Mouse (Mus musculus) CH12.LX (cell line): ENCODE data around the gene Pkn2.

ENCODE experiments used
- CTCF ChIP-seq, 2 experiments: IDR thresholded peaks in 1 of 2; conservative IDR thresholded peaks in 1 of 2; 2 replicates each; pipeline ENCODE4 v1.5.1; 2011 to 2012; ENCODE audit warnings: low read depth in 2 of 2, low read length in 2 of 2, improper control_type of control experiment in 1 of 2, inconsistent platforms in 1 of 2, mild to moderate bottlenecking in 1 of 2, moderate library complexity in 1 of 2
- E2F4 ChIP-seq: IDR thresholded peaks from 2 replicates; pipeline ENCODE4 v1.6.1; 2011; ENCODE audit warnings: low read depth, low read length, improper control_type of control experiment; ENCODE audit not compliant: insufficient replicate concordance
- JUN ChIP-seq: IDR thresholded peaks from 2 replicates; pipeline ENCODE4 v1.6.1; 2011; ENCODE audit warnings: low read depth, mild to moderate bottlenecking, low read length, improper control_type of control experiment, moderate library complexity; ENCODE audit not compliant: insufficient read depth
- MAFK ChIP-seq: IDR thresholded peaks from 2 replicates; pipeline ENCODE4 v1.6.1; 2011; ENCODE audit warnings: low read length, improper control_type of control experiment; ENCODE audit not compliant: insufficient replicate concordance
- POLR2A ChIP-seq: IDR thresholded peaks from 2 replicates; pipeline ENCODE4 v1.6.1; 2011; ENCODE audit warnings: low read depth, mild to moderate bottlenecking, improper control_type of control experiment, low read length
- SIN3A ChIP-seq: IDR thresholded peaks from 2 replicates; pipeline ENCODE4 v1.6.1; 2012; ENCODE audit warnings: low read length, improper control_type of control experiment, inconsistent platforms

DNA sequence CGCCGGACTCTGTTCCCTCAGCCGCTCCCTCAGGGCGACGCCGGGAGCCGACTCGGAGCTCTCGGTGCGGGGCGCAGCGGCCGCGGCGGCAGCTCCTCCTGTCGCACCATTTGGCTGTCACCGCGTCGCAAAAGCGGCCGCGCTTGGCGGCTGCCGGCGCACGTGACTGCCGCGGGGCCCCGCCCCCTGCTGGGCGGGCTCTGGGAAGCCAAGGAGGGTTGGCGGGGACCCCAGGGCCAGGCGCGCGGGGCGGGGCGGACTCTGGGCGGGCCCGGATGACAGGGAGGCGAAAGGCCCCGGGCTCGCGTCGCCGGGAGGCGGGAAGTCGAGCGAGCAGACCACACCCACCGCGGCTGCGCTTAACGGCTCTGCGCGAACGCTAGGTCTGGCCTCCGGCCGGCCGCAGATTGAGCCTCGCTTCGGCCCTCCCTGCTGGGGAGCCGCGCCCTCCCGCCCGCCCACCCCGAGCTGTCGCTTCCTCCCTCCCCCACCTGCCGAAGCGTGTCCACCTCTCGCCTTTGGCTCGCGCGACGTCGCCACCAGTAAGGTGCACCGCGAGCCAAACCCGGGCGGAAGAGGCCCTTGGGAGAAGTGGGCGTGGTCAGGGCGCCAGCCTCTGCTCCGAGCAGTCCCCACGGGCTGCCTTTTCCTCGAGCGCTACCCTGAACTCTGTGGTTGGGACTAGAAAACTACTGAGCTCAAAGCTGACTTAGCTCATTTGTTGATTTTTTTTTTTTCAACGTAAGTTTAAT is at the start of gene Pkn2:
- no peak for TF ChIP-seq JUN
- no peak for TF ChIP-seq CTCF (conservative IDR thresholded peaks at IDR 0.05 in 1 of 2, IDR thresholded peaks at IDR 0.05 in 1 of 2; ENCODE audit: low read depth in 2 of 2, low read length in 2 of 2)
- peak; percentile 92 for TF ChIP-seq POLR2A
- peak; percentile 74 for TF ChIP-seq SIN3A
- 0 out of 2 replicates have a peak, but pooled peaks have one; percentile 57 for TF ChIP-seq MAFK
- TF ChIP-seq E2F4, result no peak
